Mouse (Mus musculus) bone marrow, adult 2 months (tissue): ENCODE data around the gene Rtp4. TPM values are rescaled to one million over a fixed set of nuclear protein-coding genes. Genes with fewer than 3 reads are reported as not detected.

Experiments
- H3K27ac ChIP-seq: fragments of 200-500 bp; 2 replicates; pipeline ENCODE4 v1.5.1; 2012; ENCODE audit warnings: low read depth, mild to moderate bottlenecking, control low read depth, inconsistent platforms, low read length; ENCODE audit not compliant: control insufficient read depth, poor library complexity, insufficient read depth
- H3K4me1 ChIP-seq: fragments of 200-500 bp; 2 replicates; pipeline ENCODE4 v1.6.1; 2011; ENCODE audit warnings: low read length; ENCODE audit not compliant: control insufficient read depth, insufficient read depth
- H3K4me3 ChIP-seq: fragments of 200-500 bp; replicated peaks from 2 replicates; pipeline ENCODE3; 2011; ENCODE audit warnings: mild to moderate bottlenecking, low read depth, low read length, control low read depth; ENCODE audit not compliant: control insufficient read depth
- CTCF ChIP-seq: fragments of 200-500 bp; IDR thresholded peaks from 2 replicates; pipeline ENCODE4 v1.5.1; 2011; ENCODE audit warnings: low read length, control low read depth; ENCODE audit not compliant: control insufficient read depth, insufficient read depth
- POLR2A ChIP-seq: fragments of 200-500 bp; IDR thresholded peaks from 2 replicates; pipeline ENCODE4 v1.6.1; 2011; ENCODE audit warnings: low read depth, mild to moderate bottlenecking, control low read depth, low read length, borderline replicate concordance; ENCODE audit not compliant: control insufficient read depth
- WGBS: fragments of 180-500 bp; shearing (Covaris S2); methylation state at CpG from one replicate; pipeline ENCODE4 v1.1.7; 2018; 5-methylcytosine and 5-hydroxymethylcytosine counted together
- polyA plus RNA-seq: library from polyadenylated mRNA; stranded (reverse); fragments of >200 nt; gene quantifications from 2 replicates; pipeline ENCODE4 v1.2.4, GENCODE M21; 2011; ENCODE audit warnings: low replicate concordance; ENCODE audit not compliant: missing spikeins, insufficient read depth, insufficient read length

The Rtp4 gene
- 21.3 and 25.6 TPM in 2 replicates for polyA plus RNA-seq

DNA sequence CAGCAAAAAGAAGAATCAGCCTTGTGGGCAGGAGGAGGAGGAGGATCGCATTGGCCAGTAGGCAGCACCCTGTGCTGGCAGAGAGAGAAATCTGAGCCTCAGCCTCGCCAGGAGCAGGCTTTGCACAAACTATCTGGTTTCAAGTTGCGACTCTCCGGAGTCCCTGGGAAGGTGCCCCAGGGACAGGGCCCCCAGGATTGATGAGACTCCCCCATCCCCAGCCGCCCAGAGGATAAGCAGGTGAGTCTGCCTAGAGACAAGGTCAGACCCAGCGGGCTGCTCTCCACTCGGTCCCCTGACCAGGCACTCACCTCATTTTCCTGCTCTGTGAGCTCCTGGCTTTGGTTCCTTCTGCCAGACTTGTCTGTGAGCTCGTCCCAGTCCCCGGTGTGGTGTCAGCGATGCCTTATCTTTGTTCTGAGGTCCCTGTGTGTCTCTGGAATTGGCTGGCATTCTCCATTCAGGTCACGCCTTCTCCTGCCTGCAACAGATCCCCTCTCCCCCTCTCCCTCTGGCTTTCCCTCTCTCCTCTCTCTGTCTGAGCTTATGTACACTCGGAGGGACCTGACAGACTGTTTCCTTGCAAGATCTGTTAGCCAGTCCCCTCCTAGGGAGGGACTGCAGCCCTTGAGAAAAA is at the start of gene Rtp4, which contains the start of gene Masp1:
TSS of gene Rtp4 (plus strand) at position 57 of the 637 bp plus-strand sequence.
TSS of gene Masp1 (minus strand) at position 581 of the 637 bp plus-strand sequence.
- Histone ChIP-seq H3K4me3 (no peak within 1 kb of the TSS), H3K27ac (no peak within 1 kb of the TSS), H3K4me1 (no peaks in the 10 kb centered on the region)
- WGBS = 16% methylated on average over 12 of the region's 12 CpGs
- TF ChIP-seq CTCF (no peak), POLR2A (no peak)

DNA sequence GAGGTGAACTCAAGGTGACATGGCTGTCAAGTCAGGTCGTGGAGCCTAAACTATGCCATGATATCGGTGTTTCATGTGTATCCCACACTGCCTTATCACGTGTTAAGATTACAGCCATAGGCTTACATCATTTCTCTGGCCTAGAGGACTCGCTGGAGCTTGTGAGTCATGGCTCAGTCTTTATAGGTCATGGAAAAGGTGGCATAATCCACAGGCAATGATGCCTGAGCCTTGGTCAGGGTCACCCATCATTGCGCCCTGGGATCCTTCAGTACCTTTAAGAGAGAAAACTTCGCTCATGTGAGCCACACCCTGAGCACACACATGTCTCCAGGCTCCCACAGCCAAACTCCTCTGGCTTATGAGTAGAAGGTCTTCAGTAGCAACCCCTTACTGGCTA is 48.5 kb upstream of the Rtp4 start:
- H3K4me3 ChIP-seq = no peak overlapping the region
- no peak for TF ChIP-seq CTCF
- TF ChIP-seq POLR2A = no peak
- no peaks in the 10 kb centered on the region for H3K4me1 ChIP-seq
- 78% methylated on average over 6 of the region's 6 CpGs for WGBS
- H3K27ac ChIP-seq = no peak overlapping the region

DNA sequence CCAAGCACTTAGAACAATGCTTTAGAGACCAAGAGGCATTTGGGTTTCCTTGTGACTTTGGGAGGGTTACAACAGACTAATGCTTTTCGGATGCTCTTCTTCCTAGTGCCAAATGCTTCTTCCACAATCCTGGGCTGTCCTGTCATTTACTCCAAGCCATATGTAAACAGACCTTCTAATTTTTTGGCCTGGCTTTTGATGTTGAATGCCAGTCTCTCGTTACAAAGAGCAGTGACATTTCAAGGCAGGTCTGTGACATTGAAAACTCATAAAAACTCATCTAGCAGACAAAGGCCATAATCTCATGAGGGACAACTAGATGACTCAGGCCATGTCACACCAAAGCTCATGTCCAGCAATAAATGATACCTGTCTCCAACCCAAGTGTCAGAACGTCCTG is 48.0 kb upstream of the Rtp4 start:
- WGBS = 61% methylated on average over 3 of the region's 3 CpGs
- H3K4me1 ChIP-seq = no peaks in the 10 kb centered on the region
- H3K4me3 ChIP-seq = no peak overlapping the region
- TF ChIP-seq POLR2A (no peak), CTCF (no peak)
- H3K27ac ChIP-seq = no peak overlapping the region

DNA sequence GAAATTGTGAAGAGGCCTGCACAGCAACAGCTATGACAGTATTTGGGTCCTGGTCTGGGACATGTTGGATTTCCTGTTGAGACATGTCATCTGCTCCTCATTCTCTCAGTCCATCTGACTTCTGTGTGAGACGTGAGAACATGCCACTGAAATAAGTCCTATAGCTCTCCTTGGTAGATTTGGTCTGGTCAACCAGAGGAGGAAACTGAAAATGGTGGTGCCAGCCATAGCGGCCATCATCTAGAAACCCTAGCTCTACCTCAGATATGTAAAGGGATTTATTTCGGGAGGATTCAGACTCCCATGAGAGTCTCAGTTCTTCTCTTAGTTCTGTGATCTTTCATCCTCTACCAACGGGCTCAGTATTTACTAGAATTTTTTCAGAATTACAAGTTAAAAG is 44.4 kb upstream of the Rtp4 start:
- TF ChIP-seq POLR2A (no peak), CTCF (no peak)
- H3K4me1 ChIP-seq = no peaks in the 10 kb centered on the region
- H3K4me3 ChIP-seq = no peak overlapping the region
- no peak overlapping the region for H3K27ac ChIP-seq
- 73% methylated on average over 4 of the region's 4 CpGs for WGBS

DNA sequence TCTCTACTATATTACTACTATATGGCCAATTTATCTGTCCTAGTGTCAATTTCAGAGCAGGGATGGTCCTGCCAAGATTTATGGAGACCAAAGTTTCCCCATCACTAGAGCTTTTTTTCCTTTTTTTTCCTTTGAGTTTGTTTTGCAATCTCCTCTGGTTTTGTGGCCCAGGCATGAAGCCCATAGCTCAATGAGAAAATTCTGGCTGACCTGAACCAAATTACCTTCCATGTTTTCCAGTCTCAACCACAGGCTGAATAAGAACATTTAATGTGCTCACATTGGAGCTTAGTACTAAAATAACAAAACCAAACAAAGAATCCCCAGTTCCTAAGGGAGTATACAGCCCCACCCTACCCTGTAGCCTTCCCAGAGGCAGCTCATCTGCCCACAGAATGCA is 43.5 kb upstream of the Rtp4 start:
- no peaks in the 10 kb centered on the region for H3K4me1 ChIP-seq
- H3K4me3 ChIP-seq = no peak overlapping the region
- H3K27ac ChIP-seq = no peak overlapping the region
- TF ChIP-seq CTCF (no peak), POLR2A (no peak)

DNA sequence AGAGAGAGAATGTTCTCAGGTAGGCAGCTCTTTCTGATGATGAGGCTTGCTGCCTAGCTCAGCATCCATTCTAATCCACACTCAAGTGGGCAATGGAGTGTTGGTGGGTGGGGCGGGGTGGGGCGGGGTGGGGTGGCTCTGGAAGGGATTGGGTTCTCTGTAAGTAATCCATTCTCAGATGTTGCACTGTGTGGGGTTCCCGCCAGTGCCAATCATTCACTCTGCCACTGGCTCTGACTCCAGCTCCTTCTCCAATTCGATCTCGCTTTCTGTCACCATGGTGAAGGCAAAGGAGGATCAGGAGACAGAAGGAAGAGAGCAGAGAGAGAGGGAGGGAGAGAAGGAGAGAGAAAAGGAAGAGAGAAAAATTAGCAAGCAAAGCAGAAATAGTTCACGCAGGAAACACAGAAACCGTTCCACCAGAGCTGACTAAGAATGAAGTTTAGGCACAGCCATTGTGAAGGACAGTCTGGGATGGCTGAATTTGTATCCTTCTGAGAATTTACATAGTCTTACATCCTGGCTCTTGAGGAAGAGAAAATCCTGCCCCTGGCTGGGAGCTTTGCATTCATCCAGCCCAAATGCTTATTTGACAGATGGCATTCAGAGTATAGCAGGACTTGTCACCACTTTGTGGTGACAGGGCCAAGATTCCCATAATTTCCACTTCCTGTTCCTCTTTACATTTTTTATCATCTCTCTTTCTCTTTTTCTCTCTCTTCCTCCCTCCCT is 40.1 kb upstream of the Rtp4 start:
- Histone ChIP-seq H3K4me3 (no peak overlapping the region), H3K4me1 (no peaks in the 10 kb centered on the region), H3K27ac (no peak overlapping the region)
- TF ChIP-seq POLR2A = no peak
- TF ChIP-seq CTCF = no peak
- 79% methylated on average over 7 of the region's 7 CpGs for WGBS

DNA sequence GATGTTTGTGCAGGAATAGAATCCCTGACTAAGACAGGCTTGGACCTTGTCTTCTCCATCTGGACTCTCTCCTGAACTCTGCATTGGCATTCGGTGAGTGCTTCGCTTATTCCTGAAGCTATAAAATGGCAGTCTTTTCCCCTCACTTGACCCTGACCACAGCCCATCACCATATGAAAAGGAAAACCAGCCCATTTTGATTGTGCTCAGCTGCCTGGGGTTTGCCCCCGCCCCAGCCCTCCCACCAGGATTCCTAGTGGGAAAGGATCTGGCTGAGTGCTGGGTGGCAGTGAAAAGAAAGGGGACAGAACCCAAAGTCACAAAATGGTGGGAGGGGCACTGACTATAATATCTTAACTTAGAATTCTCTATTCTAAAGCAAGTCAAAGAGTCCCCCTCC is 37.9 kb upstream of the Rtp4 start:
- 87% methylated on average over 3 of the region's 3 CpGs for WGBS
- Histone ChIP-seq H3K4me3 (no peak overlapping the region), H3K27ac (no peak overlapping the region), H3K4me1 (no peaks in the 10 kb centered on the region)
- TF ChIP-seq POLR2A (no peak), CTCF (no peak)

DNA sequence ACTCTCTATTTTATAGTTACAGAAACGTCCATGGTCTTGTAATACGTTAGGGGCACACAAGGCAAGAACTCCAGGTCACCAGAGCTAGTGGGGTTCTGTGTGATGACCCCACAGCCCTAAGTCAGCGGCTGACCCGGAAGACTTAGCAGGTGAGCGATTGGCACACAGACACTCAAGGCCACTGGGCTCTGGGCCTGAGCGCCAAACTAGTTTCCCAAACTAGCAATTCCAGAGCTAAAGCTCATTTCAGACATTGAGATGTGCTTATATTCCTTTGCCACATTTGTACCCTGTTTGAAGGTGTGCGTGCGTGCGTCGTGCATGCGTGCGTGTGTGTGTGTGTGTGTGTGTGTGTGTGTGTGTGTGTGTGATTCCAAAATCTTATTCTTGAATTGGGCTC is 37.2 kb upstream of the Rtp4 start:
- no peak overlapping the region for H3K4me3 ChIP-seq
- H3K27ac ChIP-seq = no peak overlapping the region
- TF ChIP-seq POLR2A (no peak), CTCF (no peak)
- no peaks in the 10 kb centered on the region for H3K4me1 ChIP-seq
- 89% methylated on average over 12 of the region's 12 CpGs for WGBS
